Mouse (Mus musculus): ENCODE data around the gene Ccdc141. TPM values are rescaled to one million over a fixed set of nuclear protein-coding genes. Genes with fewer than 3 reads are reported as not detected.

The Ccdc141 gene
- polyA plus RNA-seq, 1 experiment from 2014 or later, result 6.9 TPM

DNA sequence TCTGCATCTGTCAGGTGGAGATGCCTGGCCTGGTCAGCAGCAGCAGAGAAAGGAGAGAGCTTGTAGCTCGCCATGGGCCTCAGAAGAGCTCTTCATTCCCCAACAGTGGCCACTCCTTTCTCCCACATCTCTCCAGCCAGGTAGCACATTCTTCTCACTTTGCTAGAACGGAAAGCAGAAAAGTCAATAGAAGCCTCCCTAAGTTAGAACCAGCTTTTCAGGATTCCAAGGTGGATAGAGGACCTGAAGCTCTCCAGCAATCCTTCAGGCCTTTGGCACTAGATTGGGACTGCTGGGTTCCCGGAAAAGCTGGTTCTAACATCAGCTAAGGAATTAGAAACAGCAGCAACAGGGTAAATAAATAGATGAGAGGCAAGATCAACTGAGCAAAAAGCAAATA is 8.3 kb downstream of the Ccdc141 start:
- Histone ChIP-seq H3K4me1 (ENCODE audit: control insufficient read depth, insufficient read depth, low read length) (no peaks in the 10 kb centered on the region), H3K9ac (replicated peaks; ENCODE audit: low read length) (no peak overlapping the region), H3K27me3 (ENCODE audit: control insufficient read depth, insufficient read depth, low read length) (no peaks in the 10 kb centered on the region), H3K27ac (replicated peaks; ENCODE audit: low read depth, low read length) (no peak overlapping the region), H3K36me3 (ENCODE audit: control insufficient read depth, insufficient read depth, low read length) (no peaks in the 10 kb centered on the region), H3K4me3 (replicated peaks; ENCODE audit: low read depth, low read length) (no peak overlapping the region), H3K4me2 (ENCODE audit: low read length) (no peak overlapping the region), H3K9me3 (ENCODE audit: control insufficient read depth, low read length) (no peaks in the 10 kb centered on the region)
- 80% methylated on average over 3 of the region's 3 CpGs for WGBS
- DNase-seq (no peak), ATAC-seq (ENCODE audit: low FRiP score, low TSS enrichment) (no peak)

GRCm38 (mm10) chr2:77157546-77157945 is 12.9 kb downstream of the Ccdc141 start:
- H3K9ac ChIP-seq (replicated peaks; ENCODE audit: low read length), result no peak overlapping the region
- ATAC-seq (ENCODE audit: low FRiP score, low TSS enrichment), result no peak
- H3K4me1 ChIP-seq (ENCODE audit: control insufficient read depth, insufficient read depth, low read length), result no peaks in the 10 kb centered on the region
- H3K4me3 ChIP-seq (replicated peaks; ENCODE audit: low read depth, low read length), result no peak overlapping the region
- H3K36me3 ChIP-seq (ENCODE audit: control insufficient read depth, insufficient read depth, low read length), result no peaks in the 10 kb centered on the region
- no peak overlapping the region for H3K27ac ChIP-seq (replicated peaks; ENCODE audit: low read depth, low read length)
- 89% methylated on average over 4 of the region's 4 CpGs for WGBS
- H3K9me3 ChIP-seq (ENCODE audit: control insufficient read depth, low read length), result no peaks in the 10 kb centered on the region
- H3K27me3 ChIP-seq (ENCODE audit: control insufficient read depth, insufficient read depth, low read length), result no peaks in the 10 kb centered on the region
- no peak overlapping the region for H3K4me2 ChIP-seq (ENCODE audit: low read length)
- no peak for DNase-seq

DNA sequence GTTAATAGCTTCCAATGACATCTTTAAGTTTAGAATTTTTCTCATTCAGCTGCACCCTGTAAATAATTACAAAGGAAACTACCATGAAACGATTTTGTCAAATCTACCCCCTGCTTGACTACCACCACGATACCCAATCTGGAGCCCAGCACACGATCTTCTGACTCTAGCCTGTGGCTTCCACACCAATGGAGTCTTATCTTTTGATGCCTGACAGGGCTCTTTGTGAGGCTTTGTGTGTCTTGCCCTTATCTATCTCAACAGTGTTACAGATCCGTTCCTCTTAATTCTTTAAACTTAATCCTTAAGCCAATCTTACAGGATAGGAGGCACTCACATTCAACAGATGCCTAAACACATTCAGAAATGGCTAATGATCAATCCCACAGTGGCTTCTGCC is 16.4 kb downstream of the Ccdc141 start:
- ATAC-seq (ENCODE audit: low FRiP score, low TSS enrichment) (no peak), DNase-seq (no peak)
- Histone ChIP-seq H3K9me3 (ENCODE audit: control insufficient read depth, low read length) (no peaks in the 10 kb centered on the region), H3K4me2 (ENCODE audit: low read length) (no peak overlapping the region), H3K27me3 (ENCODE audit: control insufficient read depth, insufficient read depth, low read length) (no peaks in the 10 kb centered on the region), H3K36me3 (ENCODE audit: control insufficient read depth, insufficient read depth, low read length) (no peaks in the 10 kb centered on the region), H3K4me1 (ENCODE audit: control insufficient read depth, insufficient read depth, low read length) (peaks cover 6% of the 10 kb centered on the region), H3K27ac (replicated peaks; ENCODE audit: low read depth, low read length) (no peak overlapping the region), H3K4me3 (replicated peaks; ENCODE audit: low read depth, low read length) (no peak overlapping the region), H3K9ac (replicated peaks; ENCODE audit: low read length) (no peak overlapping the region)
- 39% methylated on average over 4 of the region's 4 CpGs for WGBS

- H3K9ac ChIP-seq (replicated peaks; ENCODE audit: low read length), result no peak overlapping the region
- no peaks in the 10 kb centered on the region for H3K27me3 ChIP-seq (ENCODE audit: control insufficient read depth, insufficient read depth, low read length)
- ATAC-seq (ENCODE audit: low FRiP score, low TSS enrichment) (0 out of 2 replicates have a peak, but pooled peaks have one; percentile 6), DNase-seq (no peak)
- H3K9me3 ChIP-seq (ENCODE audit: control insufficient read depth, low read length), result no peaks in the 10 kb centered on the region
- no peak overlapping the region for H3K27ac ChIP-seq (replicated peaks; ENCODE audit: low read depth, low read length)
- peaks cover 11% of the 10 kb centered on the region for H3K4me1 ChIP-seq (ENCODE audit: control insufficient read depth, insufficient read depth, low read length)
- WGBS, result 78% methylated on average over 8 of the region's 8 CpGs
- H3K4me3 ChIP-seq (replicated peaks; ENCODE audit: low read depth, low read length), result no peak overlapping the region
- no peaks in the 10 kb centered on the region for H3K36me3 ChIP-seq (ENCODE audit: control insufficient read depth, insufficient read depth, low read length)
- H3K4me2 ChIP-seq (ENCODE audit: low read length), result no peak overlapping the region
Observed at GRCm38 (mm10) chr2:77151255-77151654, 19.2 kb downstream of the Ccdc141 start.

DNA sequence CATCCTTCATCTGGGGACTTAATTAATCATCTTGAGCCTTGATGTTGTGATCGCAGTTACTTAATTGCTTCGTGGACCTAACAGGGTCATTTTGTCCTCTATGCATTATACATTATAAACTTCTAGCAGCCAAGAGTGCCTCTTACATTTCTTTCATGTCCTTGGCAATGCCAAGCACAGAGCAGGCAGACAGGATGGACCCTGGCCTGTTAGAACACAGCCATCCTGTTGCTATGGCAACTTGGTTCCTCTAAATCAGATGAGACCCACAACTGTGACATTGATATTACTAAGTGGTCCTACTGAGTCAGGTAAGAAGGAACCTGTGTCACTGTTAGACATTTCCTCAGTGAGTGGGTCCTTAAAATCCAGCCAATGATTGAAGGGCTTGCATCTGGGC is 20.9 kb downstream of the Ccdc141 start:
- peak; percentile 64 for DNase-seq
- Histone ChIP-seq H3K4me2 (ENCODE audit: low read length) (no peak overlapping the region), H3K4me1 (ENCODE audit: control insufficient read depth, insufficient read depth, low read length) (peaks cover 11% of the 10 kb centered on the region), H3K4me3 (replicated peaks; ENCODE audit: low read depth, low read length) (no peak overlapping the region), H3K9me3 (ENCODE audit: control insufficient read depth, low read length) (no peaks in the 10 kb centered on the region), H3K27ac (replicated peaks; ENCODE audit: low read depth, low read length) (no peak overlapping the region), H3K36me3 (ENCODE audit: control insufficient read depth, insufficient read depth, low read length) (no peaks in the 10 kb centered on the region), H3K9ac (replicated peaks; ENCODE audit: low read length) (no peak overlapping the region), H3K27me3 (ENCODE audit: control insufficient read depth, insufficient read depth, low read length) (no peaks in the 10 kb centered on the region)
- 60% methylated on average over 2 of the region's 2 CpGs for WGBS
- ATAC-seq (ENCODE audit: low FRiP score, low TSS enrichment), result no peak

DNA sequence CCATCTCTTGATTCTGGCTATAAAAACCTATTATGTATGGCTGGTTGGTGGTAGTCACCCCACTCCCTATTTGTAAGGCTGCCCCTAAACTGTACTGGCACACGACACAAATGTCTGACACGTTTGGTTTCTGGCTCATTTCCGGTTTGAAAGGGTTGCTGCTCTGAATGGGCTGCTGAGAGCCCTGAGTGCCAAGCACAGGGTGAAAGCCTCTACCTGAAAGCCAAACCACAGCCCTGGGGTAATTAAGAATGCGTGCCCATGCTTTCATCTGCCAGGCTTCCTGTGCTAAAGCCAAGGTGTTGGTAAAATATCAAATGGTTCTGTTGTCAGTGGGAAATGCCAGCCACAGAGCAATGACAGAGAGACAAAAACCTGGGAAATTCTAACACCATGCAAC is 22.2 kb downstream of the Ccdc141 start:
- DNase-seq, result no peak
- no peak overlapping the region for H3K4me3 ChIP-seq (replicated peaks; ENCODE audit: low read depth, low read length)
- ATAC-seq (ENCODE audit: low FRiP score, low TSS enrichment), result no peak

DNA sequence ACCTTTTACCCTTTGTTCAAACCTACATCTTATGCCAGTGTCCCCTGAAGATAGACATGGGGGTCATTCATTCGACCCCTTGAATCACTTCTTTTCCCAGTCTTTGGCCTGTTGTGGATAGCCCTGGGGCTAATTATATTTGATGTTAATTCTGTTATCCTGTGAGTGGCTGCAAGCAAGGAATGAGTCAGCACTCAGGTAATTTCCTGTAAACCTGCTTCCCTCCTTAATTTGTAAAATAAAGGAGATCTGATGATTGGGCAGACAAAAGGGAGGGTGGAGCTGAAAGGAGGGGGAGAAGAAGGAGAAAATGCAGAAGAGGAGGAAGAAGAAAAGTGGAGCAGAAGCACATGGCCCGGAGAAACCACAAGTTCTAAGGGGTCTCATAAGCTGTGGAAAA is 23.5 kb downstream of the Ccdc141 start:
- Histone ChIP-seq H3K27ac (replicated peaks; ENCODE audit: low read depth, low read length) (no peak overlapping the region), H3K9me3 (ENCODE audit: control insufficient read depth, low read length) (no peaks in the 10 kb centered on the region), H3K4me2 (ENCODE audit: low read length) (no peak overlapping the region), H3K4me3 (replicated peaks; ENCODE audit: low read depth, low read length) (no peak overlapping the region), H3K9ac (replicated peaks; ENCODE audit: low read length) (no peak overlapping the region), H3K36me3 (ENCODE audit: control insufficient read depth, insufficient read depth, low read length) (no peaks in the 10 kb centered on the region), H3K4me1 (ENCODE audit: control insufficient read depth, insufficient read depth, low read length) (peaks cover 11% of the 10 kb centered on the region), H3K27me3 (ENCODE audit: control insufficient read depth, insufficient read depth, low read length) (no peaks in the 10 kb centered on the region)
- 75% methylated on average over 2 of the region's 2 CpGs for WGBS
- DNase-seq (no peak), ATAC-seq (ENCODE audit: low FRiP score, low TSS enrichment) (no peak)

More for the DNA sequence above, 22.2 kb downstream of the Ccdc141 start:
- Histone ChIP-seq H3K27ac (replicated peaks; ENCODE audit: low read depth, low read length) (no peak overlapping the region), H3K9ac (replicated peaks; ENCODE audit: low read length) (no peak overlapping the region), H3K36me3 (ENCODE audit: control insufficient read depth, insufficient read depth, low read length) (no peaks in the 10 kb centered on the region), H3K9me3 (ENCODE audit: control insufficient read depth, low read length) (no peaks in the 10 kb centered on the region), H3K4me1 (ENCODE audit: control insufficient read depth, insufficient read depth, low read length) (peaks cover 11% of the 10 kb centered on the region), H3K27me3 (ENCODE audit: control insufficient read depth, insufficient read depth, low read length) (no peaks in the 10 kb centered on the region), H3K4me2 (ENCODE audit: low read length) (no peak overlapping the region)
- 74% methylated on average over 4 of the region's 4 CpGs for WGBS

DNA sequence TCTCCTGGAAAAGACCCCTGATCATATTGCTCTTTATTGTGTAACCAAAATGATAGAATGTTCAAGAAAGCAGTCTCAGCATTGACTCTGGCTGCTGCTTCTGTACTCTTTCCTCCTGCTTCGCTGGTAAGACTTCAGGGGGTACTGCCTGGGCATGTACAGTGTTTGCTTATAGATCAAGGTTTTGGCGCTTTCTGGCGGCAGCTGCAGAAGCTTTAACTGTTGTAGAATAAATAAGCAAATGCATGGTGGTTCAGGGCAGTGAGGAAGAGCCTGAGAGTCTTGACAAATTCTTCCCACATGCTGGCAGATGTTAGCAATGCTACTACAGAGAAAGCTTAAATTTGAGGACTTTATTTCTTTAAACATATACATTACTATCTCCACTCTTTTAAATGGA is 24.1 kb downstream of the Ccdc141 start:
- no peak overlapping the region for H3K9ac ChIP-seq (replicated peaks; ENCODE audit: low read length)
- no peak for DNase-seq
- no peaks in the 10 kb centered on the region for H3K9me3 ChIP-seq (ENCODE audit: control insufficient read depth, low read length)
- H3K4me2 ChIP-seq (ENCODE audit: low read length), result no peak overlapping the region
- H3K27me3 ChIP-seq (ENCODE audit: control insufficient read depth, insufficient read depth, low read length), result no peaks in the 10 kb centered on the region
- peaks cover 11% of the 10 kb centered on the region for H3K4me1 ChIP-seq (ENCODE audit: control insufficient read depth, insufficient read depth, low read length)
- no peak overlapping the region for H3K27ac ChIP-seq (replicated peaks; ENCODE audit: low read depth, low read length)
- H3K36me3 ChIP-seq (ENCODE audit: control insufficient read depth, insufficient read depth, low read length), result no peaks in the 10 kb centered on the region
- no peak overlapping the region for H3K4me3 ChIP-seq (replicated peaks; ENCODE audit: low read depth, low read length)
- 75% methylated on average over 3 of the region's 3 CpGs for WGBS
- ATAC-seq (ENCODE audit: low FRiP score, low TSS enrichment), result no peak

DNA sequence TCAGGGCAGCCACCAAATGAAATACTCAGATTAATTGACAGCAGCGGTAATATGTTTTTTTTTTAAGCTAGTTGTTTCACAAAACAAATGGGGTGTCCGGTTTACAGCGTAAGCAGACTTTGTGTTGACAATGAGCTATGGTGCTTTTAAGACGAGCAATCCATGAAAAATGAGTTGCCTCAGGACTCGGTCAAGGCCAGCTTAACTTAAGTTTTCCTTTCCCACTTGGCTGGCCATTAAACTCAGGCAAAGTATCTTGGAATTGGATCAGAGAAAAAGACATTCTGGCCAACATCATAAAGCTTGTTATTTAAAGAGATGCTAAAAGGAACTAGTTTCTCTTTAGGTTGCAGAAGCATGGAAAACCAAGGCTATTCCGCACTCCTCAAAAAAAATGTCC is 26.9 kb downstream of the Ccdc141 start:
- DNase-seq, result no peak
- Histone ChIP-seq H3K4me1 (ENCODE audit: control insufficient read depth, insufficient read depth, low read length) (peaks cover 4% of the 10 kb centered on the region), H3K27me3 (ENCODE audit: control insufficient read depth, insufficient read depth, low read length) (no peaks in the 10 kb centered on the region), H3K27ac (replicated peaks; ENCODE audit: low read depth, low read length) (no peak overlapping the region), H3K4me3 (replicated peaks; ENCODE audit: low read depth, low read length) (no peak overlapping the region), H3K9me3 (ENCODE audit: control insufficient read depth, low read length) (no peaks in the 10 kb centered on the region), H3K4me2 (ENCODE audit: low read length) (no peak overlapping the region), H3K36me3 (ENCODE audit: control insufficient read depth, insufficient read depth, low read length) (no peaks in the 10 kb centered on the region), H3K9ac (replicated peaks; ENCODE audit: low read length) (no peak overlapping the region)
- WGBS, result 81% methylated on average over 6 of the region's 6 CpGs
- no peak for ATAC-seq (ENCODE audit: low FRiP score, low TSS enrichment)

Measured in midbrain, embryonic 14.5 days (tissue).